Mouse (Mus musculus) limb, embryonic 12.5 days (tissue): ENCODE data around the gene Dhdds. TPM values are rescaled to one million over a fixed set of nuclear protein-coding genes. Genes with fewer than 3 reads are reported as not detected.

Source experiments
- ATAC-seq: fragments of 200-750 bp; cut with Nextera tagmentation; 2 replicates; pipeline ENCODE4 v1.8.0; 2017; ENCODE audit warnings: low read depth, moderate TSS enrichment; ENCODE audit not compliant: insufficient number of reproducible peaks, insufficient read depth, low FRiP score, low TSS enrichment
- H3K27ac ChIP-seq: fragments of 300-500 bp; sonication (generic); 2 replicates; pipeline ENCODE4 v1.5.1; 2016; ENCODE audit warnings: mild to moderate bottlenecking, moderate library complexity
- H3K27me3 ChIP-seq: fragments of 300-500 bp; sonication (generic); 2 replicates; pipeline ENCODE4 v1.6.1; 2016; ENCODE audit warnings: mild to moderate bottlenecking, moderate library complexity
- H3K36me3 ChIP-seq: fragments of 300-500 bp; sonication (generic); 2 replicates; pipeline ENCODE4 v1.6.1; 2016; ENCODE audit warnings: mild to moderate bottlenecking, moderate library complexity
- H3K4me1 ChIP-seq: fragments of 300-500 bp; sonication (generic); replicated peaks from 2 replicates; pipeline ENCODE4 v1.6.1; 2016
- H3K4me2 ChIP-seq: fragments of 300-500 bp; sonication (generic); 2 replicates; pipeline ENCODE4 v1.6.1; 2016; ENCODE audit warnings: mild to moderate bottlenecking, moderate library complexity
- H3K4me3 ChIP-seq: fragments of 300-500 bp; sonication (generic); replicated peaks from 2 replicates; pipeline ENCODE4 v1.5.1; 2016; ENCODE audit warnings: mild to moderate bottlenecking
- H3K9ac ChIP-seq: fragments of 300-500 bp; sonication (generic); replicated peaks from 2 replicates; pipeline ENCODE4 v1.6.1; 2016; ENCODE audit warnings: mild to moderate bottlenecking, moderate library complexity
- H3K9me3 ChIP-seq: fragments of 300-500 bp; sonication (generic); 2 replicates; pipeline ENCODE4 v1.6.1; 2016; ENCODE audit warnings: mild to moderate bottlenecking, moderate library complexity
- WGBS: fragments of 180-500 bp; shearing (Covaris S2); methylation state at CpG from one replicate; pipeline ENCODE4 v1.1.7; 2016; 5-methylcytosine and 5-hydroxymethylcytosine counted together
- polyA plus RNA-seq: library from polyadenylated mRNA; unstranded; fragments of >200 nt; fragmentation: Nextera tagmentation; extraction: Ambion mirVana; gene quantifications from 2 replicates; pipeline ENCODE4 v1.2.1, GENCODE M21; 2016

The Dhdds gene
- 40.4 and 49.7 TPM in 2 replicates for polyA plus RNA-seq

DNA sequence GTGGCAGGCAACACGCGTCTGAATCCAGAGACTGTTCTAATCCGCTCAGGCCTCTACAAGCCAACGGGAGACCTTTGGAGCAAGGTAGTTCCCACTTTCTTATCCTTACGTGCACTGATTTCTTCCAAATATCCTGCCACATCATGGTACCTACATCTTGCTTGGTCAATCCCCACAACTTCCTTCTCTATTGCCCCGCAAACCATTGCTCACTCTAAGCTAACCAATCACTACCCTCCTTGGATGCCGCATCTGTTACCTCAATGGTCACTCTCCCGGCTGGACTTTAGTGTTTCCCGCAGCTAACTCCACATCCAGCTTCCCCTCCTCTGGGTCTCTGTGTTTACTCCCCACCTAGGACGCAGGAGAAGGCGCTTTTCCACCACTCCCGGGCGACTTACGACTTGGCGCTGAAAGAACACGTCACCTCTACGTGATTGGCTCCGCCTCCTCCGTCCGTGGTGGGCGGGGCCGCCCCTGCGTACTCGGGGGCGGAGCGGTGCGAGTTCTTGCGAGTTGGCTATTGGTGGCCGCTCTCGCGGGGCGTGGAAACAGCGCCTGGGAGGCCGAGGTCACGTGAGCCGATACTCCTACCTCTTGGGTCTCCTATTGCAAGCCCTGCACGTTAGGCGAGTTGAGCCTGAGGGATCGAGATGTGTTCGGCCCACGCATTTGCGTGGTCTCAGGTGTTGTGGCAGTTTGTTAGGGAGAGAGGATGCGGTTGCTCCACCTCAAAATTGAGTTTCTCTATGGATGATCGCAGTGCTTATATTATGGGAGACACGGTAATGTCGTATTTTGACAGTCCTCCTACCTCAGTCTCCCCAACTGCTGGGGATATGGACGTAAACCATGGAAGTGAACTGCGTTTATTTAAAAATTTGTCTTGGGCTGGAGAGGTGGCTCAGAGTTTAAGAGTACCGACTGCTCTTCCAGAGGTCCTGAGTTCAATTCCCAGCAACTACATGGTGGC lies at the start of gene Dhdds:
Gene Dhdds, minus strand, starts transcription at position 453 of the 973 bp plus-strand sequence.
- Histone ChIP-seq H3K4me3 (peak within 1 kb of the TSS; percentile 69), H3K4me2 (peak within 1 kb of the TSS; percentile 89), H3K9me3 (no peaks in the 10 kb centered on the region), H3K27ac (0 out of 2 replicates have a peak within 1 kb of the TSS, but pooled peaks have one; percentile 59), H3K4me1 (peaks cover 9% of the 10 kb centered on the region), H3K36me3 (peaks cover 14% of the 10 kb centered on the region), H3K27me3 (no peaks in the 10 kb centered on the region), H3K9ac (peak within 1 kb of the TSS; percentile 72)
- ATAC-seq = peak; percentile 93
- 2% methylated on average over 49 of the region's 49 CpGs for WGBS

DNA sequence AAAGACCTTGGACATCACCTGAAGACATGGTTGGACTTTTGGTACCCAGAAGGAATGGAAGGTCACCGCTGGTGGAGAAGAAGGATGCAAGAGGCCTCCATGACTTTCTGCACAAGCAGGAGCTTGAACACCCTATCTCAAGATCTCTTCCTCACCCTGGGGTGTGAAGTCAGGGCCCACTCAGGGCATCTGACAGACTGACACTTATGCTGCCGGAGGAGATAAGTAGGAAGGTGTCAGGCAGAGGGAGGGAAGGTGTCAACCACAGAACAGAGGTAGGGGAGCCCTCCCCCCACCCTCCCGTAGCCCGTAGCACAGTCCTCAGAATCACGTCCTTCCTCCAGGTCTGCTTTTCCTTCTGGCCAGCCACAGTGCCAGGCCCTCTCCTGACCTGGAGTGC lies 46.9 kb upstream of the Dhdds start:
- 46% methylated on average over 5 of the region's 5 CpGs for WGBS
- Histone ChIP-seq H3K27me3 (no peaks in the 10 kb centered on the region), H3K27ac (no peak overlapping the region), H3K9me3 (no peaks in the 10 kb centered on the region), H3K4me1 (no peaks in the 10 kb centered on the region), H3K9ac (no peak overlapping the region), H3K4me3 (no peak overlapping the region), H3K36me3 (no peaks in the 10 kb centered on the region), H3K4me2 (no peak overlapping the region)
- ATAC-seq = no peak

DNA sequence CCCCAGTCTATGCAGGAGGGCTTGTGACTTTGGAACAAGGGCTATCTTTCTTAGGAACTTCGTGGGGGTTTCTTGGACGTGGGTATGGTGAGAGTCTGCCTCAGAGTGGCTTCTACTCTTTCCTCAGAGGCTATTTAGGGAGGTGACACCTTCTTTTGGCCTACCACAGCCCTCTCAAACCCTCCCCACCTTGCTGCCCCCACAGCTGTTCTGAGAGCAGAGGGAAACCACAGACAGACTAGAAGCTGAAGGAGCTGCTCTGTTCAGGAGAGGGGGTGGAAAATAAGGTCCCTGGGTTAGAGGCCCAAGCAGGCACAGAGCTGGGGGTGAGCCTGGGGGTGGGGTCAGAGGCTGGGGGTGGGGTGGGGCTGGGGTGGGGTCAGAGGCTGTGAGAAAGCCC lies 42.3 kb upstream of the Dhdds start:
- H3K27me3 ChIP-seq = no peaks in the 10 kb centered on the region
- H3K9ac ChIP-seq = no peak overlapping the region
- H3K4me3 ChIP-seq = no peak overlapping the region
- no peak overlapping the region for H3K27ac ChIP-seq
- ATAC-seq = no peak
- 57% methylated on average over 2 of the region's 2 CpGs for WGBS
- no peak overlapping the region for H3K4me2 ChIP-seq
- peaks cover 7% of the 10 kb centered on the region for H3K4me1 ChIP-seq
- no peaks in the 10 kb centered on the region for H3K36me3 ChIP-seq
- H3K9me3 ChIP-seq = no peaks in the 10 kb centered on the region

DNA sequence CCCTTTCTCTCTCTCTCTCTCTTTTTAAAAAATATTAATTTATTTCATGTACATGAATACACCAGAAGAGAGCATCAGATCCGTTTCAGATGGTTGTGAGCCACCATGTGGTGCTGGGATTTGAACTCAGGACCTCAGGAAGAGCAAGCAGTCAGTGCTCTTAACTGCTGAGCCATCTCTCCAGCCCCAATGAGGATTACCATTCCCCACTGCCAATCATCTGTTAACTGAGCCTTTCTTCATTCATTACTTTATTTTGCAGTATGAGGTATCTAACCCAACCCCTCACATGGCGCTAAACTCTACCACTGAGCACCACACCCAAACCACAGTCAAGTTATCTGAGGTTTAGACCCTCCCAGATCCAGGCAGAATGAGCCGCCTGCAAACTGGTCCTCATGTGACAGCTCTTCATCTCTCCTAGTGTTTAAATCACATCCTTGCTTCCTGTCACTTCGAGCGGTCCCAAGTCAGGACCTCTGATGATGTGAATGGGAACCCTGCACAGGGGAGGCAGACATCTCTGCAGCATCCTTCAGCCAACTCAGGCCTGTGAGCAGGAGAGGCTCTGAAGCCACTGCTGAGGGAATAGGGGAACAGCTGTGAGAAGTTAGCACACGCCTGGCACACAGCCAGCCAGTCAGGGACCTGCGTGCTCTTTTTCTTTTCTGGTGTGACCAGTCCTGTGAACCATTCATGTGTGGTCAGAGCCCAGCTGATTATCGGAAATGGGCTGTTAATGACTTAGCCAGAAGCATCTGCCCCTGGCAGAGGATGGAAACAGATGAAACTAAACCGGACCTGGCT lies 40.8 kb upstream of the Dhdds start:
- H3K4me1 ChIP-seq = peaks cover 7% of the 10 kb centered on the region
- H3K9ac ChIP-seq = no peak overlapping the region
- H3K27ac ChIP-seq = no peak overlapping the region; the same call in 1 of the 2 replicates
- H3K36me3 ChIP-seq = no peaks in the 10 kb centered on the region
- no peak overlapping the region for H3K4me3 ChIP-seq
- ATAC-seq = no peak; the same call in 1 of the 2 replicates
- WGBS = 43% methylated on average over 9 of the region's 9 CpGs
- no peak overlapping the region for H3K4me2 ChIP-seq
- H3K27me3 ChIP-seq = no peaks in the 10 kb centered on the region
- H3K9me3 ChIP-seq = no peaks in the 10 kb centered on the region

DNA sequence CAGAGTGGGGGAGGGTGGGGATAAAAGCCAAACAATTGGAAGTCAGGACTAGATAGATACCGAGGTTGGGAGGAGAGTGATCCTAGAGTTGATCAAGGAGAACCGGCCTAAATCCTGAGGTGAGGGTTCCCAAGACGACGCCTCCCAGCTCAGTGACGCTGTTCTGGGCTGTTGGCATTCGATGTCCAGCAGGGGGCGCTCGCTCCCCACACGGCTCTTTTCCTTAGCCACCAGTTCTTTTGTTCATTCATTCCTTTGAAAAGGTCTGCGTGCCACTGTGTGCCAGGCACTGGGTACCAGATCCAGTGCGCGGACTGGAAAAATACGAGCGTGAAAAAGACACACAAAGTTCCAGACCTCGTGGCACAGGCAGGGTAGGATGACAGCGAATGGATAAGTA lies 35.2 kb upstream of the Dhdds start:
- H3K36me3 ChIP-seq = no peaks in the 10 kb centered on the region
- no peak for ATAC-seq
- no peak overlapping the region for H3K9ac ChIP-seq
- H3K9me3 ChIP-seq = no peaks in the 10 kb centered on the region; the same call in 1 of the 2 replicates
- no peak overlapping the region for H3K4me2 ChIP-seq
- no peak overlapping the region for H3K4me3 ChIP-seq
- no peaks in the 10 kb centered on the region for H3K27me3 ChIP-seq
- no peaks in the 10 kb centered on the region for H3K4me1 ChIP-seq
- H3K27ac ChIP-seq = no peak overlapping the region
- WGBS = 5% methylated on average over 16 of the region's 16 CpGs

DNA sequence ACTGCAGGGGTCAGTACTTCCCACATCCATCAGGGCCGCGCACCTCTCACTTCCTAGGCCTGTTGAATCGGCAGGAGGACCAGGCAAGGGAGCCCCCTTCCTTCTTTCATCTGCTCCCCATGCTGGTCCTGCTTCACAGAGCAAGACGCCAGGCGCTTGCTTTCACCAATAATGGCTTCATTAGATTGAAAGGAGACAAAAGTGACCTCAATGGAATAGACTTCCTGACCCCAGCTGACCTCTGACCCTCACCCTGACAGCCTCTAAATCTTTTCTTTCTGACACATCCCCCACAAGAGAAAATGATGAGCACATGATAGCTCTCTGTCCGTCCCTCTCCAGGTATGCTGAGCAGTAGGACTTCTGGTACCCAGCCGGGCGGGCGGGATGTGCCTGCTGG lies 25.1 kb upstream of the Dhdds start:
- Histone ChIP-seq H3K27ac (no peak overlapping the region), H3K4me1 (no peaks in the 10 kb centered on the region), H3K36me3 (no peaks in the 10 kb centered on the region), H3K9ac (no peak overlapping the region), H3K27me3 (no peaks in the 10 kb centered on the region), H3K9me3 (0 out of 2 replicates have a peak, but pooled peaks cover 5% of the 10 kb centered on the region), H3K4me3 (no peak overlapping the region), H3K4me2 (no peak overlapping the region)
- no peak for ATAC-seq
- WGBS = 54% methylated on average over 9 of the region's 9 CpGs

DNA sequence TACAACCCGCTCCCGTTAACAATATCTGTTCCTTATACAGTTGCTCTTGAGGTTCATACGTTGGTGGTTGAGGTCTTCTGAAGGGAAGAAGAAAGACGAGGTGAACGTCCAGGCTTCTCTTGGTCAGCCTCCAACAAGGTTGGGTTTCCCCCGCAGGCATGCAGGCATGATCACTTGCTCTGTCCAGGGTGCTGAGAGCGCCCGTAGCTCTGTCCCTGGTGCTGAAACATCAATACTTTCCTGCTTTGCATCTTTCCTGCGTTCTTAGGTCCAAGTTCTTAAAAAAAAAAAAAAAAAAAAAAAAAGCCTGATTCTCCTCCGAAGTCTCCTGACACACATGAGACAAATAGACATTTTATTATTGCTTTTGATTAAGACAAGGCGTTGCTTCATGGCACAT lies 19.9 kb upstream of the Dhdds start:
- Histone ChIP-seq H3K4me1 (peaks cover 46% of the 10 kb centered on the region), H3K9ac (no peak overlapping the region), H3K4me3 (no peak overlapping the region), H3K36me3 (no peaks in the 10 kb centered on the region), H3K27ac (no peak overlapping the region), H3K4me2 (no peak overlapping the region), H3K27me3 (peaks cover 38% of the 10 kb centered on the region), H3K9me3 (no peaks in the 10 kb centered on the region)
- 1% methylated on average over 11 of the region's 11 CpGs for WGBS
- no peak for ATAC-seq

DNA sequence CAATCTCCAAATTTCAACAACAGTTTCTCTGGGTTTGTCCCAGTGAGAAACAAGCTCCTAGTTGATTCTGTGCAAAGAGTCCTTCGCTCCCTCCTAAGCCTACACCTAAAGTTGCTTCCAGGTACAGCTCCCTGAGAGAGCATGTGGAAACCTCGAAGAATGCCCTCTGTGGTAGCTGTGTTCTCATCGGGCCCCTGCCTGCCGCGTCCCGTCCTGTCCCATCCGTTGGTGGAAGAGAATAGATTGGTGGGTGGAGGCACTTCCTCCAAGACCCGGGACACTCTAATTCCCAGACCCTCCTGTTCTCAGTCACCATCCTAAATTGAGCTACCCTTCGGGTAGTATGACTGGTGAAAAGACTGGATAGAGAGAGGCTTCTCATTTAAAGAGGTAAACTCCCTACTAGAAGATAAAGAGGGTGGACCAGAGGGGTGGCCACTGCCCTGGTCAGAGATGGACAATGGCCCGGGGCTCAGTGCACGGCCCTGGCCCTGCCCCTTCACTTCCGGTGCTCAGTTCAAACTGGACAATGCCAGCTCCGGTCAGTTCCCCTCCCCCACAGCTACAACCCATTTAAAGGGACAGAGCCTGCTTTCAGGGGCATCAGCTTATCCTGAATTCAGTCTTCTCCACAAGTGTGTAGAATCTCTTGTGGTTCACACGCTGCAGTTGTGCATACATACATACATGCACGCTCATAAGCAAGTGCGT lies 19.1 kb upstream of the Dhdds start:
- Histone ChIP-seq H3K4me2 (peak overlapping the region; percentile 8; the same call in 1 of the 2 replicates), H3K4me1 (peaks cover 49% of the 10 kb centered on the region), H3K9ac (no peak overlapping the region), H3K4me3 (no peak overlapping the region), H3K9me3 (no peaks in the 10 kb centered on the region), H3K36me3 (no peaks in the 10 kb centered on the region), H3K27ac (no peak overlapping the region), H3K27me3 (peaks cover 38% of the 10 kb centered on the region)
- 3% methylated on average over 16 of the region's 16 CpGs for WGBS
- ATAC-seq = no peak

DNA sequence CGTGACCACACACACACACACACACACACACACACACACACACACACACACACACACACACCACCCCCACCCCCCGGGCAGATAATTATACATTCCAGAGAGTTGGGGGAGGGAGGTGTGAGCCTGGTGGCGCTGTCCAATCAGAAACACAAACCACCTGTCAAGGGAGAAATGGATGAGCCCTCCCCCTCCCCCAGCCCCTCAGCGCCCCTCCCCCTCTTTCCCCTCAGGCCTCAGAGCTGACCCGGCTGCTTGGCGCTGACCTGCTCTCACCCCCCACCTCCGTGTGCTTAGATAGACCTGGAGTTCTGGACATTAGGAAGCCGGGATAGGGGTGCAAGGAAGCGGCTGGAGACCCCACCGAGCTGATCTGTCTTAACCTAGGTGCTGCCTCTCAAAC lies 18.5 kb upstream of the Dhdds start:
- Histone ChIP-seq H3K36me3 (no peaks in the 10 kb centered on the region), H3K4me1 (peaks cover 49% of the 10 kb centered on the region), H3K27me3 (peaks cover 38% of the 10 kb centered on the region), H3K9ac (no peak overlapping the region), H3K9me3 (no peaks in the 10 kb centered on the region), H3K27ac (no peak overlapping the region), H3K4me2 (peak overlapping the region; percentile 66; the same call in 1 of the 2 replicates), H3K4me3 (no peak overlapping the region)
- 4% methylated on average over 10 of the region's 10 CpGs for WGBS
- no peak for ATAC-seq

DNA sequence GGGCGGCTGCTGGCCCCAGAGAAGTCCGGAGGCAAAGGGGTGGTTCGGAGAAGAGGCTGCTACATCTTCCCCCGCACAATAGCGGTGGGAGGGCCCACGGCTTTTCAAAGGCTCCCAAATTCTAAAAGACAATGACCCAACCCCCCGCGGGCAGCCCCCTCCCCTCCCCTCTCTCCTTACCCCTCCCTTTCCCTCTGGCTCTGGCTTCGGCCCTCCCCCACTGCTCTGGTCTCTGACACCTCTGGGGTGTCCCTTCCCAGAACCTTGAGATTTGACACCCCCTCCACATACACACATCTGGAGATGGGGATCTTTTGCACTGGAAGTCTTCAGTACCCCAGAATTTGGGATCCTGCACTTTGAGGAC lies 18.0 kb upstream of the Dhdds start, which contains the start of gene Lin28a:
Gene Lin28a, minus strand, starts transcription at position 63 of the 367 bp plus-strand sequence.
- H3K27ac ChIP-seq = no peak within 1 kb of the TSS
- under 1% methylated on average over 9 of the region's 9 CpGs for WGBS
- H3K4me2 ChIP-seq = peak within 1 kb of the TSS; percentile 66
- peak within 1 kb of the TSS; percentile 45; the same call in 1 of the 2 replicates for H3K9ac ChIP-seq
- H3K4me1 ChIP-seq = peaks cover 49% of the 10 kb centered on the region
- no peaks in the 10 kb centered on the region for H3K9me3 ChIP-seq
- peak within 1 kb of the TSS; percentile 37 for H3K4me3 ChIP-seq
- H3K27me3 ChIP-seq = peaks cover 38% of the 10 kb centered on the region
- H3K36me3 ChIP-seq = no peaks in the 10 kb centered on the region
- no peak for ATAC-seq
